Mouse (Mus musculus) midbrain, embryonic 16.5 days (tissue): ENCODE results near the gene Brf1. TPM values are rescaled to one million over a fixed set of nuclear protein-coding genes. Genes with fewer than 3 reads are reported as not detected.

Experiments
- ATAC-seq: fragments of 200-750 bp; cut with Nextera tagmentation; 2 replicates; pipeline ENCODE4 v1.8.0; 2017; ENCODE audit warnings: moderate TSS enrichment
- H3K27ac ChIP-seq: fragments of 300-500 bp; sonication (generic); 2 replicates; pipeline ENCODE4 v1.5.1; 2014; ENCODE audit warnings: mild to moderate bottlenecking, low read length, mixed read lengths
- H3K27me3 ChIP-seq: fragments of 300-500 bp; sonication (generic); 2 replicates; pipeline ENCODE4 v1.6.1; 2014; ENCODE audit warnings: low read depth, low read length, mixed read lengths; ENCODE audit not compliant: control insufficient read depth, insufficient read depth
- H3K36me3 ChIP-seq: fragments of 300-500 bp; sonication (generic); 2 replicates; pipeline ENCODE4 v1.6.1; 2014; ENCODE audit warnings: mild to moderate bottlenecking, low read length, moderate library complexity, mixed read lengths; ENCODE audit not compliant: control insufficient read depth, insufficient read depth
- H3K4me1 ChIP-seq: fragments of 300-500 bp; sonication (generic); 2 replicates; pipeline ENCODE4 v1.6.1; 2014; ENCODE audit warnings: mild to moderate bottlenecking, low read length, mixed read lengths; ENCODE audit not compliant: control insufficient read depth, insufficient read depth
- H3K4me2 ChIP-seq: fragments of 300-500 bp; sonication (generic); 2 replicates; pipeline ENCODE4 v1.6.1; 2014; ENCODE audit warnings: mild to moderate bottlenecking, low read length, mixed read lengths
- H3K4me3 ChIP-seq: fragments of 300-500 bp; sonication (generic); 2 replicates; pipeline ENCODE4 v1.5.1; 2014; ENCODE audit warnings: low read depth, mild to moderate bottlenecking, low read length, moderate library complexity, mixed read lengths
- H3K9ac ChIP-seq: fragments of 300-500 bp; sonication (generic); 2 replicates; pipeline ENCODE4 v1.6.1; 2014; ENCODE audit warnings: low read depth, low read length, mixed read lengths
- H3K9me3 ChIP-seq: fragments of 300-500 bp; sonication (generic); replicated peaks from 2 replicates; pipeline ENCODE4 v1.6.1; 2014; ENCODE audit warnings: mild to moderate bottlenecking, low read length, mixed read lengths; ENCODE audit not compliant: control insufficient read depth, poor library complexity, severe bottlenecking
- WGBS: fragments of 180-500 bp; shearing (Covaris S2); extraction: QIAGEN DNeasy Blood & Tissue Kit; methylation state at CpG from one replicate; pipeline ENCODE4 v1.1.7; 2014; 5-methylcytosine and 5-hydroxymethylcytosine counted together
- polyA plus RNA-seq: library from polyadenylated mRNA; unstranded; fragments of >200 nt; fragmentation: Nextera tagmentation; extraction: Ambion mirVana; gene quantifications from 2 replicates; pipeline ENCODE4 v1.2.1, GENCODE M21; 2015

The Brf1 gene
- polyA plus RNA-seq, 1 experiment from 2014 or later, result 44.2 TPM

DNA sequence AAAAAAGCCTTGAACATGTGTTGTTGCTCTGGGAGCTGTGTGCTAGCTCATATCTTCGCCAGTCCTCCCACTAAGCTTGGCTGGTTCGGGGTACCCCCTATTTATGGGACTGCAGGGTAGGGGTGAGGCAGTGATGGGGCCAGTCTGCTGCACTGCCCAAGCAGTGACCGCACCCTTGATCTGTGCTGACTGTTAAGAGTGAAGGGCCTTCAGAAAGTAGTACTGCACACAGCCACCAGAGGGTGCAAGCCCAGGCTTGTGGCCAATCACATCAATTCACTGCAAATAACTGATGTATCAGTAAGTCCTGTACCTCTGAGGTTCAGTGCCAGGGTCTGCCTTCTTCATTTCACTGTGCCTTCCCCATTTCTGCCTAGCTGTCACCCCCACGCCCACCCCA, 44.7 kb downstream of the Brf1 start:
- Histone ChIP-seq H3K27ac (no peak overlapping the region), H3K9me3 (no peaks in the 10 kb centered on the region), H3K27me3 (no peaks in the 10 kb centered on the region), H3K36me3 (peaks cover 10% of the 10 kb centered on the region), H3K4me1 (peaks cover 2% of the 10 kb centered on the region; the same call in 1 of the 2 replicates), H3K4me2 (no peak overlapping the region), H3K9ac (no peak overlapping the region), H3K4me3 (no peak overlapping the region)
- ATAC-seq, result no peak
- 32% methylated on average over 4 of the region's 4 CpGs for WGBS

DNA sequence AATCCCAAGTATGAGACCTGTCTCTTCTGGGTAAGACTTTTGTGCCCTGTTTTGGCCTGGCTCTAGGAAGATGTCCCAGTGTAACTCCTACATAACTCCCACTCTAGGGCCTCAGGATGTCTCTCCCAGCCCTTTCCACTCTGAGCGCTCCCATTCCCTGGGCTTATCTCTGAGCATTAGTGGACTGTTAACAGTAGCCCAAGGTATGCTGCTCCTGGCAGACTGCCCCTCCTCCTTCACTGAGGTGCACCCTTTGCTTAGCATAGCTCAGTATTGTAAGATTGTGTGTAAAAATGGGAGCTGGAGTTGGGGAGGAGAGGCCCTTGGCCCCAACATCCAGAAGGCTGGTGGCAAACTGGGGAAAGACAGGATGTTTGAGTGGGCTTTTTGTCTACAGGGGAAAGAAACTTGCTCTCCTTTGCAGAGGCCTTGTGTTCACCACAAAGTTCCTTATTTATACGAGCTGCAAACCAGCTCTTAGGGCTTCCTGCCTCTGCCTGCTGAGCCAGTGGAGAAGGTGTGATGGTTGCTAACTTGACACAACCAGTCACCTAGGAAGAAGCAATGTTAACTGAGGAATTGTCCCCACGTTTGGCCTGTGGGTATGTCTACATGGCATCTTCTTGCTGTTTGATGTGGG, 47.5 kb downstream of the Brf1 start:
- Histone ChIP-seq H3K4me1 (peaks cover 5% of the 10 kb centered on the region; the same call in 1 of the 2 replicates), H3K4me3 (no peak overlapping the region), H3K9ac (no peak overlapping the region), H3K27me3 (no peaks in the 10 kb centered on the region), H3K4me2 (no peak overlapping the region), H3K9me3 (no peaks in the 10 kb centered on the region), H3K27ac (no peak overlapping the region), H3K36me3 (no peaks in the 10 kb centered on the region)
- ATAC-seq, result no peak
- 90% methylated on average over 3 of the region's 3 CpGs for WGBS

DNA sequence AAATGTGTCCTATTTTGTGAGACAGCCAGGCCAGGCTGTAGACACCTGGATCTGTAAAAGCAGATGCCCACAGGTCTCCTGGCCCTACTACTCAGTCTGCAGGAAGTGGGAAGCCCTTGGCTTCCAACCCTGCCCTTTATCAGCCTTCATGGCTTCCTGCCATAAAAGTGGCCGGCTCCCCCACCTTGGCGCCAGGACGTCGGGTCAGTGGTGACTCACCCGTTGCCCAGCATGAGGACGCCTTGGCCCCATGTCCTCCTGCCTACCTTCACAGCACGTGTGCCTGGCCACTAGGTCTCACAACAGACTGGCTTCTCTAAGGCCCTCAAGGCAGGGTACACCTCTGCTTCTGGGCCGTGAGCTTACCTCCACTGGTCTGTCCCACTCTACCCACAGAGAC, 48.1 kb downstream of the Brf1 start:
- Histone ChIP-seq H3K9ac (no peak overlapping the region), H3K27ac (no peak overlapping the region), H3K4me1 (peaks cover 5% of the 10 kb centered on the region; the same call in 1 of the 2 replicates), H3K9me3 (no peaks in the 10 kb centered on the region), H3K36me3 (no peaks in the 10 kb centered on the region), H3K4me2 (no peak overlapping the region), H3K4me3 (no peak overlapping the region), H3K27me3 (no peaks in the 10 kb centered on the region)
- ATAC-seq, result no peak
- 81% methylated on average over 8 of the region's 8 CpGs for WGBS

DNA sequence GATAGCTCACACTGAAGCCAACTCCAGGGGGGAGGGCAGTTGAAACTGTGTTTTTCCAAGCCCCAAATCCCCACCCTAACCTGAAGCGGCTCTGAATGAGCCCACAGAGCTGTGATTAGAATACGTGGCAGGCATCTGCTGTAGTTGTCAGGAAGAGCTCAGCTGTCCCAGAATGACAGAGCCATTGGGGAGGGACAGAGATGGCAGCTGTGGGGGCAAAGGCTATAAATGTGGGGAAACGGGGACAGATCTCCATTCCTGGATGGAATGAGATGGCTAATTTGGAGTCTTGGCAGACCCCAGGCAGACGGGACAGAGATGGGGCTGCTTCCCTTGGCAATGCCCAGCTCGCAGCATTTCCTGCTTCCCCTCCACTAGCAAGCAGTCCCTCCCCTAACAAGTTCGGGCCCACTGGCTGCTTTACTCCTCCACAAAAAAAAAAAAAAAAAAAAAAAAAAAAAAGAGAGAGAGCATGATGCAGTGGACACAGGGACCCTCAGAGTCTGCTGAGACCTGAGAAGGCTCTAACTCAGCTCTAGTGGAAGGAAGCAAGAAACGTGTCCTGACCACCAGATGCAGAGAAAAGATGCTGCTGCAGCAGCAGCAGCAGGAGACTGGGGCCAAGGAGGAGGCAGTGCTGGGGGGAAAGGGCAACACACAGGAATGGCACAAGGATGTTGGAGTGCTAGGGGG, 49.2 kb downstream of the Brf1 start:
- H3K4me1 ChIP-seq, result peaks cover 5% of the 10 kb centered on the region; the same call in 1 of the 2 replicates
- peak overlapping the region; percentile 89 for H3K27ac ChIP-seq
- H3K4me3 ChIP-seq, result no peak overlapping the region
- no peak for ATAC-seq
- H3K27me3 ChIP-seq, result no peaks in the 10 kb centered on the region
- H3K4me2 ChIP-seq, result no peak overlapping the region
- no peaks in the 10 kb centered on the region for H3K9me3 ChIP-seq
- no peaks in the 10 kb centered on the region for H3K36me3 ChIP-seq
- peak overlapping the region; percentile 12; the same call in 1 of the 2 replicates for H3K9ac ChIP-seq
- 26% methylated on average over 7 of the region's 7 CpGs for WGBS

DNA sequence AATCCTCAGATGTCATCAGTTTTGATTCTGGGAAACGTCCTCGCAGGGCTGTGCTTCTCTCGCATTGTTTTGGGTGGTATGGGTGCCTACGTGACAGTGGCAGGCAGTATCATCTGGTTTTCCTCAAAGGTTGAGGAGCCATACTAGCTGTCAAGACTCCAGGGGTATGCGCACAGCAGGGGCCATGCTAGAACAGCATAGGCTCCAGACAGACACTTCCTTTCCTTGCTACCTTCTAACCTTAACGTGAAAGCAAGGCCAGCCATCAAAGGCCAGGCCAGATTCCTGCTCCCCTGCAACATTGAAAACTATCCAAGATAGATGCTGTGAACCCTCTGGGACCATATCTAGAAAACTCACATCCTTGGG, 49.8 kb downstream of the Brf1 start:
- Histone ChIP-seq H3K4me3 (peak overlapping the region; percentile 59), H3K9me3 (no peaks in the 10 kb centered on the region), H3K4me2 (peak overlapping the region; percentile 64), H3K27ac (peak overlapping the region; percentile 89), H3K4me1 (peaks cover 5% of the 10 kb centered on the region; the same call in 1 of the 2 replicates), H3K27me3 (no peaks in the 10 kb centered on the region), H3K36me3 (no peaks in the 10 kb centered on the region), H3K9ac (peak overlapping the region; percentile 92)
- peak; percentile 47 for ATAC-seq
- 6% methylated on average over 6 of the region's 6 CpGs for WGBS

DNA sequence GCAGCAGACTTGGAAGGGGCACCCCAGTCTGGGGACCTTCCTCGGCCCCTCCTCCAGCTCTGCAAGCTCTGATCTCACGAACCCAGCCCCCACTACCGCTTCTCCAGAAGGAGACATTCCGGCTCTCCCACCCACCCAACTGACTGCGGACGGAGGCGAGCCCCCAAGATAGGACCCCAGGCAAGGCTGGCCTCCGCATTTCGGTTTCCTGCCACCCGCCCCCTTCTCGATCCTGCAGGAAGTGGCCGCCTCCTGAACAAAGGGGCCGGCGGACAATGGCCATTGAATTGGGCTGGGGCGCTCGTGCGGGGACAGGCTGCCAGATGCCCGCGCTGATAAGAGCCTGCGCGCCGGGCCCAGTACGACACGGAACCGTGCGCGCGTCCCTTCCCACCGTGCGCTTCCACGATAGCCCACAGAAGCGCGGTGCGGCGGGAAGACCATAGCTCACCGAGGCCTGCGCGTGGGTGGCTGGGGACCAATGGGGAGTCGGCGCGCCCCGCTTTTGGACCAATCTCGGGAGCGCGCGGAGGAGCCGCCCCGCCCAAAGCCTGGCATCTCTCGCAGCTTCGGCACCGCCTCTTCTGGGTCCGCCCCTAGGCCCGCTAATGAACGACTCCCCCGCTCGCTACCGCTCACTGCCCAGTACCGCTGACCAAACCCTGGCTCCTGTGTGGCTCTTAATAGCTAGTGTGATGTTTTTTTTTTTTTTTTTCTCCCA, 50.3 kb downstream of the Brf1 start:
- no peaks in the 10 kb centered on the region for H3K9me3 ChIP-seq
- H3K27me3 ChIP-seq, result no peaks in the 10 kb centered on the region
- peaks cover 5% of the 10 kb centered on the region; the same call in 1 of the 2 replicates for H3K4me1 ChIP-seq
- H3K9ac ChIP-seq, result peak overlapping the region; percentile 92
- peak overlapping the region; percentile 59 for H3K4me3 ChIP-seq
- under 1% methylated on average over 55 of the region's 58 CpGs for WGBS
- H3K27ac ChIP-seq, result peak overlapping the region; percentile 89
- H3K36me3 ChIP-seq, result no peaks in the 10 kb centered on the region
- peak overlapping the region; percentile 64 for H3K4me2 ChIP-seq
- peak; percentile 94 for ATAC-seq

DNA sequence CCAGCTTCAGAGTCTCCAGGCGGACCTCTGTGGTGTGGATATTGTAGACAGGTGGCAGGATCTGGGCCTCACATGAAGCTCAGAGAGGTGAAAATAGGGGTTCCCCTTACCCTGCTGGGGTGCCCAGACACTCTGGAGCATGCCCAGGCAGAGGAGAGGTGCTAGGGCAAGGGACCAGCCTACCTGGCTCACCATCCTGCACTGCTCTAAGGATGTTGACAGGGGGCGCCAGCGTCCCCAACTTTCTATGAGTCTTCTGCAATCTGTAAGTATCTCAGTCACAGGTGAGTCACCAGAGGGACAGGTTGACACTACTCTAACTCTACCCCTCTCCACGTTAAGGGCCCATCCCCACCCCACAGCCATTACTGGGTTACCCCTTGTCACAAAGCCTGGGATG, 53.2 kb downstream of the Brf1 start:
- WGBS, result 33% methylated on average over 4 of the region's 4 CpGs
- H3K9ac ChIP-seq, result no peak overlapping the region
- H3K4me2 ChIP-seq, result no peak overlapping the region
- no peaks in the 10 kb centered on the region for H3K27me3 ChIP-seq
- H3K36me3 ChIP-seq, result no peaks in the 10 kb centered on the region
- ATAC-seq, result no peak
- no peak overlapping the region for H3K27ac ChIP-seq
- H3K4me3 ChIP-seq, result no peak overlapping the region
- H3K9me3 ChIP-seq, result no peaks in the 10 kb centered on the region
- peaks cover 7% of the 10 kb centered on the region for H3K4me1 ChIP-seq

DNA sequence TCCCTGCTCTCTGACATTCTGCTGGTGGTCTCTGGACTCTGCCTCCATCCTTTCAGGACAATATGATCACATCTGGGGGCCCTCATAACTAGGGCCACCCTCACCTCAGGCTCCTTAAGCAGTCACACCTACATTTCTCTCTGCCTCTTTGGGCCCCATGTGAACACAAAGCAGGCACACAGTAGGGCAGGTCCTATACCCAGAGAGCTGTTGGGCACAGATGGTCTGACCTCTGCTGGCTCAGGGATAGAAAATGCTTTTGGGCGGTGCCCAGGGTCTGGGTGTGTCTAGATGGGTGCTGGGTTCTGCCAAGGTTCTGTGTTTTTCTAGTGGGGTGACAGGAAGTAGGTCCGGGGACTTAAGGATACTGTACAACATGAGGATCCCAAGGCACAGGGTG, 56.8 kb downstream of the Brf1 start:
- Histone ChIP-seq H3K4me2 (no peak overlapping the region), H3K9ac (no peak overlapping the region), H3K27me3 (no peaks in the 10 kb centered on the region), H3K4me1 (peaks cover 9% of the 10 kb centered on the region), H3K4me3 (no peak overlapping the region), H3K36me3 (no peaks in the 10 kb centered on the region), H3K27ac (no peak overlapping the region), H3K9me3 (no peaks in the 10 kb centered on the region)
- no peak for ATAC-seq
- 81% methylated on average over 2 of the region's 2 CpGs for WGBS
